Mouse (Mus musculus) intestine, postnatal 0 days (tissue): ENCODE results near the gene Fam126a. TPM values are rescaled to one million over a fixed set of nuclear protein-coding genes. Genes with fewer than 3 reads are reported as not detected.

Experiments used
- ATAC-seq: fragments of 200-750 bp; cut with Nextera tagmentation; 2 replicates; pipeline ENCODE4 v1.8.0; 2017; ENCODE audit warnings: mild to moderate bottlenecking, moderate TSS enrichment, moderate library complexity
- H3K27ac ChIP-seq: fragments of 300-500 bp; sonication (generic); 2 replicates; pipeline ENCODE4 v1.5.1; 2014; ENCODE audit warnings: mild to moderate bottlenecking, low read depth, low read length, moderate library complexity
- H3K27me3 ChIP-seq: fragments of 300-500 bp; sonication (generic); replicated peaks from 2 replicates; pipeline ENCODE4 v1.6.1; 2014; ENCODE audit warnings: low read length, mixed read lengths; ENCODE audit not compliant: control insufficient read depth, insufficient read depth
- H3K36me3 ChIP-seq: fragments of 300-500 bp; sonication (generic); 2 replicates; pipeline ENCODE4 v1.6.1; 2014; ENCODE audit warnings: mild to moderate bottlenecking, moderate library complexity; ENCODE audit not compliant: control insufficient read depth, insufficient read depth
- H3K4me1 ChIP-seq: fragments of 300-500 bp; sonication (generic); replicated peaks from 2 replicates; pipeline ENCODE4 v1.6.1; 2014; ENCODE audit warnings: antibody characterized with exemption, low read length, mixed read lengths; ENCODE audit not compliant: control insufficient read depth, insufficient read depth
- H3K4me2 ChIP-seq: fragments of 300-500 bp; sonication (generic); replicated peaks from 2 replicates; pipeline ENCODE4 v1.6.1; 2014; ENCODE audit warnings: low read depth, mild to moderate bottlenecking, moderate library complexity
- H3K4me3 ChIP-seq: fragments of 300-500 bp; sonication (generic); 2 replicates; pipeline ENCODE4 v1.5.1; 2014; ENCODE audit warnings: low read depth, low read length
- H3K9ac ChIP-seq: fragments of 300-500 bp; sonication (generic); 2 replicates; pipeline ENCODE4 v1.6.1; 2014; ENCODE audit warnings: mild to moderate bottlenecking, low read depth, low read length
- H3K9me3 ChIP-seq: fragments of 300-500 bp; sonication (generic); 2 replicates; pipeline ENCODE4 v1.6.1; 2016; ENCODE audit warnings: mixed run types; ENCODE audit not compliant: control insufficient read depth
- CTCF ChIP-seq: sonication (generic); IDR thresholded peaks from 2 replicates; pipeline ENCODE4 v1.5.1; 2016; ENCODE audit warnings: low read depth, mild to moderate bottlenecking, control low read depth, antibody characterized with exemption, moderate library complexity
- WGBS: fragments of 180-500 bp; shearing (Covaris S2); extraction: QIAGEN DNeasy Blood & Tissue Kit; methylation state at CpG from one replicate; pipeline ENCODE4 v1.1.7; 2014; 5-methylcytosine and 5-hydroxymethylcytosine counted together
- polyA plus RNA-seq: library from polyadenylated mRNA; unstranded; fragments of >200 nt; fragmentation: Nextera tagmentation; extraction: Ambion mirVana; gene quantifications from 2 replicates; pipeline ENCODE4 v1.2.1, GENCODE M21; 2015

Gene Fam126a
- polyA plus RNA-seq, 1 experiment from 2014 or later = 5.0 TPM

GRCm38 (mm10) chr5:24053245-24054190, 23.0 kb upstream of the Fam126a start:
- ATAC-seq = no peak
- no peak overlapping the region for H3K27ac ChIP-seq

GRCm38 (mm10) chr5:24051755-24052675, 21.5 kb upstream of the Fam126a start:
- H3K9me3 ChIP-seq = 0 out of 2 replicates have a peak, but pooled peaks cover 3% of the 10 kb centered on the region
- no peaks in the 10 kb centered on the region for H3K27me3 ChIP-seq
- no peaks in the 10 kb centered on the region for H3K4me1 ChIP-seq
- no peak for ATAC-seq
- H3K36me3 ChIP-seq = no peaks in the 10 kb centered on the region
- H3K27ac ChIP-seq = no peak overlapping the region
- H3K9ac ChIP-seq = no peak overlapping the region
- WGBS = 57% methylated on average over 16 of the region's 16 CpGs
- H3K4me3 ChIP-seq = no peak overlapping the region
- TF ChIP-seq CTCF = no peak
- H3K4me2 ChIP-seq = no peak overlapping the region

More at GRCm38 (mm10) chr5:24053245-24054190, 23.0 kb upstream of the Fam126a start:
- Histone ChIP-seq H3K9ac (no peak overlapping the region), H3K4me2 (no peak overlapping the region), H3K9me3 (0 out of 2 replicates have a peak, but pooled peaks cover 3% of the 10 kb centered on the region), H3K4me1 (no peaks in the 10 kb centered on the region), H3K4me3 (no peak overlapping the region), H3K36me3 (no peaks in the 10 kb centered on the region), H3K27me3 (no peaks in the 10 kb centered on the region)
- TF ChIP-seq CTCF = no peak
- 51% methylated on average over 9 of the region's 9 CpGs for WGBS

GRCm38 (mm10) chr5:24047821-24048220, 17.3 kb upstream of the Fam126a start:
- Histone ChIP-seq H3K9ac (no peak overlapping the region), H3K4me3 (no peak overlapping the region), H3K4me2 (no peak overlapping the region), H3K9me3 (no peaks in the 10 kb centered on the region), H3K27ac (no peak overlapping the region), H3K36me3 (no peaks in the 10 kb centered on the region), H3K4me1 (no peaks in the 10 kb centered on the region), H3K27me3 (no peaks in the 10 kb centered on the region)
- no peak for ATAC-seq
- TF ChIP-seq CTCF = no peak
- 31% methylated on average over 1 of the region's 1 CpGs for WGBS

GRCm38 (mm10) chr5:24047001-24047400, 16.5 kb upstream of the Fam126a start:
- no peak for ATAC-seq
- Histone ChIP-seq H3K27me3 (no peaks in the 10 kb centered on the region), H3K4me3 (no peak overlapping the region), H3K36me3 (no peaks in the 10 kb centered on the region), H3K9me3 (no peaks in the 10 kb centered on the region), H3K27ac (no peak overlapping the region), H3K4me2 (no peak overlapping the region), H3K9ac (no peak overlapping the region), H3K4me1 (no peaks in the 10 kb centered on the region)
- no peak for TF ChIP-seq CTCF
- 72% methylated on average over 7 of the region's 7 CpGs for WGBS

GRCm38 (mm10) chr5:24045998-24046631, 15.6 kb upstream of the Fam126a start:
- no peaks in the 10 kb centered on the region for H3K27me3 ChIP-seq
- H3K9ac ChIP-seq = no peak overlapping the region
- H3K36me3 ChIP-seq = no peaks in the 10 kb centered on the region
- WGBS = 54% methylated on average over 4 of the region's 4 CpGs
- no peak overlapping the region for H3K4me3 ChIP-seq
- no peak for TF ChIP-seq CTCF
- no peaks in the 10 kb centered on the region for H3K4me1 ChIP-seq
- H3K27ac ChIP-seq = no peak overlapping the region
- no peak overlapping the region for H3K4me2 ChIP-seq
- H3K9me3 ChIP-seq = no peaks in the 10 kb centered on the region
- ATAC-seq = no peak
